Mouse (Mus musculus): ENCODE results near the gene Rcc1.

GRCm38 (mm10) chr4:132354571-132354970, 1.2 kb upstream of the Rcc1 start:
- TF ChIP-seq CTCF (IDR thresholded peaks at IDR 0.05; ENCODE audit: extremely low read depth, insufficient read depth, insufficient read length, insufficient replicate concordance) (no peak), POLR2A (IDR thresholded peaks at IDR 0.05; ENCODE audit: low read depth, low read length) (no peak)

Data from spleen, adult 2 months (tissue).